Mouse (Mus musculus): Measurements from ENCODE around the gene Ptpn13. TPM values are rescaled to one million over a fixed set of nuclear protein-coding genes. Genes with fewer than 3 reads are reported as not detected.

Ptpn13 gene
- polyA plus RNA-seq, 1 experiment from 2014 or later, result 19.1 TPM

GRCm38 (mm10) chr5:103501076-103501475 is 76.1 kb downstream of the Ptpn13 start:
- Histone ChIP-seq H3K4me3 (no peak overlapping the region), H3K36me3 (peaks cover 10% of the 10 kb centered on the region), H3K4me1 (no peaks in the 10 kb centered on the region), H3K27ac (replicated peaks) (no peak overlapping the region), H3K4me2 (replicated peaks) (no peak overlapping the region), H3K9me3 (no peaks in the 10 kb centered on the region), H3K27me3 (no peaks in the 10 kb centered on the region), H3K9ac (replicated peaks) (no peak overlapping the region)
- 95% methylated on average over 9 of the region's 9 CpGs for WGBS
- no peak for ATAC-seq (ENCODE audit: low FRiP score, low read depth)

GRCm38 (mm10) chr5:103501839-103502238 is 76.8 kb downstream of the Ptpn13 start:
- Histone ChIP-seq H3K4me3 (no peak overlapping the region), H3K27me3 (no peaks in the 10 kb centered on the region), H3K9me3 (no peaks in the 10 kb centered on the region), H3K4me2 (replicated peaks) (no peak overlapping the region), H3K27ac (replicated peaks) (no peak overlapping the region), H3K9ac (replicated peaks) (no peak overlapping the region), H3K36me3 (peaks cover 10% of the 10 kb centered on the region), H3K4me1 (no peaks in the 10 kb centered on the region)
- WGBS, result 97% methylated on average over 6 of the region's 6 CpGs
- ATAC-seq (ENCODE audit: low FRiP score, low read depth), result no peak

GRCm38 (mm10) chr5:103513162-103513561 is 88.2 kb downstream of the Ptpn13 start:
- Histone ChIP-seq H3K4me2 (replicated peaks) (no peak overlapping the region), H3K9me3 (no peaks in the 10 kb centered on the region), H3K36me3 (no peaks in the 10 kb centered on the region), H3K4me1 (0 out of 2 replicates have a peak, but pooled peaks cover 4% of the 10 kb centered on the region), H3K4me3 (no peak overlapping the region), H3K9ac (replicated peaks) (no peak overlapping the region), H3K27me3 (no peaks in the 10 kb centered on the region), H3K27ac (replicated peaks) (no peak overlapping the region)
- WGBS, result 77% methylated on average over 9 of the region's 9 CpGs
- no peak for ATAC-seq (ENCODE audit: low FRiP score, low read depth)

GRCm38 (mm10) chr5:103514441-103514840 is 89.4 kb downstream of the Ptpn13 start:
- no peak overlapping the region for H3K4me2 ChIP-seq (replicated peaks)
- no peak overlapping the region for H3K9ac ChIP-seq (replicated peaks)
- H3K4me1 ChIP-seq, result 0 out of 2 replicates have a peak, but pooled peaks cover 4% of the 10 kb centered on the region
- no peaks in the 10 kb centered on the region for H3K36me3 ChIP-seq
- H3K27me3 ChIP-seq, result no peaks in the 10 kb centered on the region
- no peak overlapping the region for H3K27ac ChIP-seq (replicated peaks)
- H3K9me3 ChIP-seq, result no peaks in the 10 kb centered on the region
- H3K4me3 ChIP-seq, result no peak overlapping the region
- 95% methylated on average over 7 of the region's 7 CpGs for WGBS
- ATAC-seq (ENCODE audit: low FRiP score, low read depth), result no peak

GRCm38 (mm10) chr5:103515876-103516275 is 90.9 kb downstream of the Ptpn13 start:
- 0 out of 2 replicates have a peak, but pooled peaks cover 4% of the 10 kb centered on the region for H3K4me1 ChIP-seq
- H3K9ac ChIP-seq (replicated peaks), result no peak overlapping the region
- H3K9me3 ChIP-seq, result no peaks in the 10 kb centered on the region
- no peaks in the 10 kb centered on the region for H3K36me3 ChIP-seq
- WGBS, result 94% methylated on average over 4 of the region's 4 CpGs
- no peak overlapping the region for H3K4me2 ChIP-seq (replicated peaks)
- ATAC-seq (ENCODE audit: low FRiP score, low read depth), result no peak
- no peak overlapping the region for H3K4me3 ChIP-seq
- no peak overlapping the region for H3K27ac ChIP-seq (replicated peaks)
- H3K27me3 ChIP-seq, result no peaks in the 10 kb centered on the region

GRCm38 (mm10) chr5:103516555-103516954 is 91.6 kb downstream of the Ptpn13 start:
- Histone ChIP-seq H3K36me3 (no peaks in the 10 kb centered on the region), H3K4me1 (0 out of 2 replicates have a peak, but pooled peaks cover 4% of the 10 kb centered on the region), H3K9me3 (no peaks in the 10 kb centered on the region), H3K27ac (replicated peaks) (no peak overlapping the region), H3K4me2 (replicated peaks) (no peak overlapping the region), H3K4me3 (no peak overlapping the region), H3K27me3 (no peaks in the 10 kb centered on the region), H3K9ac (replicated peaks) (no peak overlapping the region)
- ATAC-seq (ENCODE audit: low FRiP score, low read depth), result no peak

GRCm38 (mm10) chr5:103517641-103518040 is 92.6 kb downstream of the Ptpn13 start:
- no peak overlapping the region for H3K9ac ChIP-seq (replicated peaks)
- WGBS, result 82% methylated on average over 6 of the region's 6 CpGs

GRCm38 (mm10) chr5:103518797-103519468 is 93.9 kb downstream of the Ptpn13 start:
- WGBS, result 91% methylated on average over 14 of the region's 14 CpGs
- no peak overlapping the region for H3K4me3 ChIP-seq
- no peak overlapping the region for H3K4me2 ChIP-seq (replicated peaks)
- no peaks in the 10 kb centered on the region for H3K9me3 ChIP-seq
- H3K4me1 ChIP-seq, result no peaks in the 10 kb centered on the region
- no peaks in the 10 kb centered on the region for H3K36me3 ChIP-seq
- H3K27ac ChIP-seq (replicated peaks), result no peak overlapping the region
- no peak overlapping the region for H3K9ac ChIP-seq (replicated peaks)
- H3K27me3 ChIP-seq, result no peaks in the 10 kb centered on the region
- no peak for ATAC-seq (ENCODE audit: low FRiP score, low read depth)

More at GRCm38 (mm10) chr5:103517641-103518040, 92.6 kb downstream of the Ptpn13 start:
- Histone ChIP-seq H3K4me2 (replicated peaks) (no peak overlapping the region), H3K36me3 (no peaks in the 10 kb centered on the region), H3K27me3 (no peaks in the 10 kb centered on the region), H3K4me1 (0 out of 2 replicates have a peak, but pooled peaks cover 4% of the 10 kb centered on the region), H3K4me3 (no peak overlapping the region), H3K9me3 (no peaks in the 10 kb centered on the region), H3K27ac (replicated peaks) (no peak overlapping the region)
- ATAC-seq (ENCODE audit: low FRiP score, low read depth), result no peak

- Histone ChIP-seq H3K4me3 (no peak overlapping the region), H3K27ac (replicated peaks) (no peak overlapping the region)
- whole genome bisulfite sequencing, result 61% methylated on average over 3 of the region's 3 CpGs
Measured at GRCm38 (mm10) chr5:103522371-103522770, 97.4 kb downstream of the Ptpn13 start.

GRCm38 (mm10) chr5:103526668-103527436 is 101.9 kb downstream of the Ptpn13 start:
- Histone ChIP-seq H3K27ac (replicated peaks) (no peak overlapping the region), H3K36me3 (peaks cover 24% of the 10 kb centered on the region), H3K4me2 (replicated peaks) (no peak overlapping the region), H3K4me3 (no peak overlapping the region), H3K9ac (replicated peaks) (no peak overlapping the region), H3K27me3 (no peaks in the 10 kb centered on the region), H3K9me3 (no peaks in the 10 kb centered on the region), H3K4me1 (no peaks in the 10 kb centered on the region)
- no peak for ATAC-seq (ENCODE audit: low FRiP score, low read depth)
- 87% methylated on average over 20 of the region's 20 CpGs for WGBS

More at GRCm38 (mm10) chr5:103522371-103522770, 97.4 kb downstream of the Ptpn13 start:
- Histone ChIP-seq H3K36me3 (0 out of 2 replicates have a peak, but pooled peaks cover 4% of the 10 kb centered on the region), H3K9ac (replicated peaks) (no peak overlapping the region), H3K9me3 (no peaks in the 10 kb centered on the region), H3K4me2 (replicated peaks) (no peak overlapping the region), H3K27me3 (no peaks in the 10 kb centered on the region), H3K4me1 (no peaks in the 10 kb centered on the region)
- ATAC-seq (ENCODE audit: low FRiP score, low read depth), result no peak

- Histone ChIP-seq H3K9ac (replicated peaks) (no peak overlapping the region), H3K9me3 (no peaks in the 10 kb centered on the region), H3K4me1 (no peaks in the 10 kb centered on the region), H3K27ac (replicated peaks) (no peak overlapping the region), H3K4me3 (no peak overlapping the region), H3K4me2 (replicated peaks) (no peak overlapping the region), H3K36me3 (peaks cover 24% of the 10 kb centered on the region), H3K27me3 (no peaks in the 10 kb centered on the region)
- no peak for ATAC-seq (ENCODE audit: low FRiP score, low read depth)
- whole genome bisulfite sequencing, result 84% methylated on average over 6 of the region's 6 CpGs
Measured at GRCm38 (mm10) chr5:103527437-103527718, 102.4 kb downstream of the Ptpn13 start.

- no peak overlapping the region for H3K4me2 ChIP-seq (replicated peaks)
- H3K27ac ChIP-seq (replicated peaks), result no peak overlapping the region
- no peaks in the 10 kb centered on the region for H3K4me1 ChIP-seq
- H3K9me3 ChIP-seq, result no peaks in the 10 kb centered on the region
- no peak overlapping the region for H3K9ac ChIP-seq (replicated peaks)
- no peak overlapping the region for H3K4me3 ChIP-seq
- H3K36me3 ChIP-seq, result peaks cover 32% of the 10 kb centered on the region
- WGBS, result 91% methylated on average over 9 of the region's 9 CpGs
- ATAC-seq (ENCODE audit: low FRiP score, low read depth), result no peak
- no peaks in the 10 kb centered on the region for H3K27me3 ChIP-seq
Measured at GRCm38 (mm10) chr5:103530214-103530613, 105.2 kb downstream of the Ptpn13 start.
